Mouse (Mus musculus) NIH3T3 (cell line): ENCODE measurements around the gene Nle1.

Experiments used
- DNase-seq: peaks from one replicate; pipeline ENCODE4 v3.0.0-alpha.2; 2012; ENCODE audit warnings: low read depth

Nle1 gene

GRCm38 (mm10) chr11:82914711-82915352, 6.6 kb upstream of the Nle1 start:
- DNase-seq, result peak; percentile 87

- DNase-seq, result no peak
Observed at GRCm38 (mm10) chr11:82910679-82911389, 2.6 kb upstream of the Nle1 start.

GRCm38 (mm10) chr11:82910250-82910649, 2.0 kb upstream of the Nle1 start, which contains the start of gene Unc45b:
Unc45b (plus strand) TSS chr11:82910550.
- DNase-seq, result no peak

- DNase-seq, result peak; percentile 23
Observed at GRCm38 (mm10) chr11:82908608-82908989, 388 bp upstream of the Nle1 start.

- DNase-seq, result no peak
Observed at GRCm38 (mm10) chr11:82905816-82906215, 2.4 kb downstream of the Nle1 start.

- DNase-seq, result no peak
Observed at GRCm38 (mm10) chr11:82904952-82905351, 3.3 kb downstream of the Nle1 start.

GRCm38 (mm10) chr11:82901606-82902310, 6.5 kb downstream of the Nle1 start:
- no peak for DNase-seq

GRCm38 (mm10) chr11:82899720-82900119, 8.5 kb downstream of the Nle1 start:
- no peak for DNase-seq

- DNase-seq, result no peak
Observed at GRCm38 (mm10) chr11:82897478-82897877, 10.7 kb downstream of the Nle1 start.

GRCm38 (mm10) chr11:82891936-82892335, 16.3 kb downstream of the Nle1 start, which contains the start of gene Fndc8:
Fndc8 (plus strand) TSS chr11:82892124.
- no peak for DNase-seq

GRCm38 (mm10) chr11:82890342-82890762, 17.9 kb downstream of the Nle1 start, which contains the start of gene Rad51d:
Rad51d (minus strand) TSS chr11:82890614.
- peak; percentile 97 for DNase-seq

- DNase-seq, result peak; percentile 57
Observed at GRCm38 (mm10) chr11:82889524-82890341, 18.5 kb downstream of the Nle1 start.

- peak; percentile 84 for DNase-seq
Observed at GRCm38 (mm10) chr11:82888491-82888946, 19.7 kb downstream of the Nle1 start.

GRCm38 (mm10) chr11:82886559-82886958, 21.7 kb downstream of the Nle1 start:
- peak; percentile 39 for DNase-seq

GRCm38 (mm10) chr11:82883180-82883579, 25.0 kb downstream of the Nle1 start:
- no peak for DNase-seq

- no peak for DNase-seq
Observed at GRCm38 (mm10) chr11:82877726-82878344, 30.4 kb downstream of the Nle1 start.

- no peak for DNase-seq
Observed at GRCm38 (mm10) chr11:82875631-82876030, 32.6 kb downstream of the Nle1 start.

GRCm38 (mm10) chr11:82874924-82875323, 33.3 kb downstream of the Nle1 start:
- DNase-seq, result no peak

- DNase-seq, result peak; percentile 99
Observed at GRCm38 (mm10) chr11:82871031-82871446, 37.2 kb downstream of the Nle1 start, which contains the start of gene Rffl. Rffl (minus strand) TSS chr11:82871210.

GRCm38 (mm10) chr11:82870173-82871030, 37.8 kb downstream of the Nle1 start:
- peak; percentile 73 for DNase-seq
